Mouse (Mus musculus) CH12.LX (cell line): ENCODE measurements around the gene Pex16. TPM values are rescaled to one million over a fixed set of nuclear protein-coding genes. Genes with fewer than 3 reads are reported as not detected.

Source experiments
- DNase-seq: peaks from one replicate; pipeline ENCODE4 v3.0.0-alpha.2; 2013; ENCODE audit errors: extremely low read depth
- H3K27ac ChIP-seq: 2 replicates; pipeline ENCODE4 v1.5.1; 2012; ENCODE audit warnings: low read depth, mild to moderate bottlenecking, control low read depth, moderate library complexity; ENCODE audit not compliant: insufficient read depth
- H3K27me3 ChIP-seq: replicated peaks from 2 replicates; pipeline ENCODE3; 2012; ENCODE audit warnings: inconsistent platforms
- H3K36me3 ChIP-seq, 2 experiments: replicated peaks in 1 of 2; 2 replicates each; pipeline versions ENCODE3 to v1.6.1; 2012; ENCODE audit warnings: inconsistent platforms in 1 of 2, low read length in 1 of 2, mild to moderate bottlenecking in 1 of 2, mixed read lengths in 1 of 2, moderate library complexity in 1 of 2; ENCODE audit not compliant: control insufficient read depth in 1 of 2, insufficient read depth in 1 of 2
- H3K4me1 ChIP-seq, 2 experiments: 2 replicates each; pipeline ENCODE4 v1.6.1; 2012; ENCODE audit warnings: inconsistent platforms in 1 of 2, moderate library complexity in 1 of 2; ENCODE audit not compliant: insufficient read depth in 2 of 2, control insufficient read depth in 1 of 2
- H3K4me2 ChIP-seq: 2 replicates; pipeline ENCODE4 v1.6.1; 2012; ENCODE audit warnings: low read depth, mild to moderate bottlenecking, control low read depth; ENCODE audit not compliant: poor library complexity, insufficient read depth, severe bottlenecking
- H3K4me3 ChIP-seq, 3 experiments: fragments of 150-350 bp in 1 of 3; sonication (generic) in 1 of 3; replicated peaks in 1 of 3; 2 replicates each; pipeline versions ENCODE3 to v1.5.1; 2011 to 2012; ENCODE audit warnings: low read depth in 2 of 3, low read length in 2 of 3, mild to moderate bottlenecking in 2 of 3, moderate library complexity in 2 of 3, control low read depth in 1 of 3, improper control_type of control experiment in 1 of 3, inconsistent platforms in 1 of 3, mixed read lengths in 1 of 3; ENCODE audit not compliant: poor library complexity in 1 of 3
- H3K79me2 ChIP-seq: replicated peaks from 2 replicates; pipeline ENCODE4 v1.6.1; 2012; ENCODE audit warnings: mild to moderate bottlenecking, moderate library complexity; ENCODE audit not compliant: control insufficient read depth, poor library complexity, insufficient read depth, severe bottlenecking; ENCODE audit errors: extremely low read depth
- H3K9ac ChIP-seq: 2 replicates; pipeline ENCODE4 v1.6.1; 2012; ENCODE audit warnings: low read depth, mild to moderate bottlenecking, control low read depth, moderate library complexity; ENCODE audit not compliant: insufficient read depth
- H3K9me3 ChIP-seq: replicated peaks from 2 replicates; pipeline ENCODE3; 2012; ENCODE audit warnings: low read length, inconsistent platforms, mixed read lengths
- BHLHE40 ChIP-seq: IDR thresholded peaks from 2 replicates; pipeline ENCODE4 v1.6.1; 2011; ENCODE audit warnings: mild to moderate bottlenecking, low read depth, low read length, improper control_type of control experiment
- CHD2 ChIP-seq: IDR thresholded peaks from 2 replicates; pipeline ENCODE4 v1.6.1; 2011; ENCODE audit warnings: low read length, improper control_type of control experiment
- CTCF ChIP-seq, 2 experiments: IDR thresholded peaks in 1 of 2; conservative IDR thresholded peaks in 1 of 2; 2 replicates each; pipeline ENCODE4 v1.5.1; 2011 to 2012; ENCODE audit warnings: low read depth in 2 of 2, low read length in 2 of 2, improper control_type of control experiment in 1 of 2, inconsistent platforms in 1 of 2, mild to moderate bottlenecking in 1 of 2, moderate library complexity in 1 of 2
- E2F4 ChIP-seq: IDR thresholded peaks from 2 replicates; pipeline ENCODE4 v1.6.1; 2011; ENCODE audit warnings: low read depth, low read length, improper control_type of control experiment; ENCODE audit not compliant: insufficient replicate concordance
- ELF1 ChIP-seq: IDR thresholded peaks from 2 replicates; pipeline ENCODE4 v1.6.1; 2014; ENCODE audit warnings: low read depth, mild to moderate bottlenecking, inconsistent platforms, low read length, improper control_type of control experiment
- EP300 ChIP-seq: IDR thresholded peaks from 2 replicates; pipeline ENCODE4 v1.6.1; 2011; ENCODE audit warnings: low read length, improper control_type of control experiment
- GABPA ChIP-seq: IDR thresholded peaks from 2 replicates; pipeline ENCODE4 v1.6.1; 2012; ENCODE audit warnings: low read depth, low read length, improper control_type of control experiment, inconsistent platforms; ENCODE audit not compliant: insufficient replicate concordance
- IRF4 ChIP-seq: IDR thresholded peaks from 2 replicates; pipeline ENCODE4 v1.6.1; 2014; ENCODE audit warnings: low read depth, mild to moderate bottlenecking, inconsistent platforms, low read length, improper control_type of control experiment
- JUN ChIP-seq: IDR thresholded peaks from 2 replicates; pipeline ENCODE4 v1.6.1; 2011; ENCODE audit warnings: low read depth, mild to moderate bottlenecking, low read length, improper control_type of control experiment, moderate library complexity; ENCODE audit not compliant: insufficient read depth
- JUND ChIP-seq: conservative IDR thresholded peaks from 2 replicates; pipeline ENCODE4 v1.6.1; 2011; ENCODE audit warnings: low read depth, low read length, improper control_type of control experiment
- KAT2A ChIP-seq: IDR thresholded peaks from 2 replicates; pipeline ENCODE4 v1.6.1; 2012; ENCODE audit warnings: low read length, improper control_type of control experiment, inconsistent platforms; ENCODE audit not compliant: insufficient replicate concordance
- MAFK ChIP-seq: IDR thresholded peaks from 2 replicates; pipeline ENCODE4 v1.6.1; 2011; ENCODE audit warnings: low read length, improper control_type of control experiment; ENCODE audit not compliant: insufficient replicate concordance
- MAX ChIP-seq: IDR thresholded peaks from 2 replicates; pipeline ENCODE4 v1.6.1; 2011; ENCODE audit warnings: low read length, improper control_type of control experiment
- MEF2A ChIP-seq: IDR thresholded peaks from 2 replicates; pipeline ENCODE4 v1.6.1; 2014; ENCODE audit warnings: low read depth, mild to moderate bottlenecking, inconsistent platforms, low read length, improper control_type of control experiment, borderline replicate concordance
- NELFE ChIP-seq: IDR thresholded peaks from 2 replicates; pipeline ENCODE4 v1.6.1; 2011; ENCODE audit warnings: low read depth, low read length, improper control_type of control experiment
- POLR2A ChIP-seq: IDR thresholded peaks from 2 replicates; pipeline ENCODE4 v1.6.1; 2011; ENCODE audit warnings: low read depth, mild to moderate bottlenecking, improper control_type of control experiment, low read length
- POLR2AphosphoS2 ChIP-seq: IDR thresholded peaks from 2 replicates; pipeline ENCODE4 v1.6.1; 2011; ENCODE audit warnings: low read depth, low read length, improper control_type of control experiment
- TCF12 ChIP-seq: IDR thresholded peaks from 2 replicates; pipeline ENCODE4 v1.6.1; 2014; ENCODE audit warnings: low read depth, mild to moderate bottlenecking, inconsistent platforms, low read length, improper control_type of control experiment
- UBTF ChIP-seq: IDR thresholded peaks from 2 replicates; pipeline ENCODE4 v1.6.1; 2012; ENCODE audit warnings: low read depth, mild to moderate bottlenecking, inconsistent platforms, low read length, improper control_type of control experiment, moderate library complexity
- USF1 ChIP-seq: IDR thresholded peaks from 2 replicates; pipeline ENCODE4 v1.6.1; 2014; ENCODE audit warnings: low read depth, mild to moderate bottlenecking, inconsistent platforms, low read length, improper control_type of control experiment
- ZC3H11A ChIP-seq: IDR thresholded peaks from 2 replicates; pipeline ENCODE4 v1.6.1; 2012; ENCODE audit warnings: low read depth, mild to moderate bottlenecking, inconsistent platforms, low read length, improper control_type of control experiment
- ZKSCAN1 ChIP-seq: IDR thresholded peaks from 2 replicates; pipeline ENCODE4 v1.6.1; 2012; ENCODE audit warnings: low read depth, inconsistent platforms, low read length, improper control_type of control experiment, borderline replicate concordance
- ZMIZ1 ChIP-seq: IDR thresholded peaks from 2 replicates; pipeline ENCODE4 v1.6.1; 2012; ENCODE audit warnings: low read depth, mild to moderate bottlenecking, inconsistent platforms, low read length, improper control_type of control experiment
- dilution Hi-C: fragments of 300-500 bp; cut with MboI; formaldehyde crosslinking; loops from 2 replicates; pipeline ENCODE4 v1.14.3; 2020; ENCODE audit warnings: low sequenced_read_pairs; ENCODE audit not compliant: extremely low pct_unique_long_range_greater_than_20kb, extremely low pct_ligation_motif_present
- in situ Hi-C: fragments of 300-500 bp; cut with MboI; formaldehyde crosslinking; loops from 3 replicates; pipeline ENCODE4 v1.14.3; 2019; ENCODE audit warnings: low sequenced_read_pairs, low pct_ligation_motif_present, low pct_unique_long_range_greater_than_20kb, mixed read lengths
- polyA plus RNA-seq: library from polyadenylated mRNA; unstranded; fragments of >175 nt; gene quantifications from 2 replicates; pipeline ENCODE4 v1.2.1, GENCODE M21; 2012; ENCODE audit warnings: low read depth; ENCODE audit not compliant: insufficient read length
- total RNA-seq, 2 experiments: library from RNA; depleted of rRNA; stranded (reverse); fragments of 300-350 nt in 1 of 2; fragments of >200 nt in 1 of 2; gene quantifications; 2 replicates each; pipeline ENCODE4 v1.2.3; 2012 to 2014

Gene Pex16
- total and polyA plus RNA-seq, 3 experiments, result 28.7 to 44.0 (median 36.6) TPM

GRCm38 (mm10) chr2:92331410-92331809, 43.1 kb upstream of the Pex16 start (continued):
- TF ChIP-seq MEF2A, result no peak

GRCm38 (mm10) chr2:92331871-92332270, 42.6 kb upstream of the Pex16 start:
- Histone ChIP-seq H3K9me3 (no peaks in the 10 kb centered on the region), H3K27me3 (no peaks in the 10 kb centered on the region), H3K79me2 (no peaks in the 10 kb centered on the region), H3K4me3 (no peak overlapping the region), H3K27ac (no peak overlapping the region), H3K4me1 (0 out of 4 replicates have a peak, but pooled peaks cover 0 to 4% of the 10 kb centered on the region in 2 experiments), H3K36me3 (peaks cover 51 to 84% of the 10 kb centered on the region in 2 experiments), H3K4me2 (no peak overlapping the region), H3K9ac (no peak overlapping the region)
- no peak for TF ChIP-seq ZKSCAN1
- dilution Hi-C loops (no loop called here), in situ Hi-C loops (no loop called here)
- DNase-seq, result no peak

GRCm38 (mm10) chr2:92342418-92342817, 32.1 kb upstream of the Pex16 start:
- dilution Hi-C loops, result no loop called here
- no peak overlapping the region for H3K4me3 ChIP-seq
- H3K4me2 ChIP-seq, result peak overlapping the region; percentile 59
- H3K27ac ChIP-seq, result peak overlapping the region; percentile 34; the same call in 1 of the 2 replicates
- no peaks in the 10 kb centered on the region for H3K79me2 ChIP-seq
- peaks cover 5 to 28% of the 10 kb centered on the region in 2 experiments; a peak in 3 of 4 replicates for H3K4me1 ChIP-seq
- no peak for TF ChIP-seq POLR2A
- TF ChIP-seq TCF12, result no peak
- no peak for TF ChIP-seq ZKSCAN1
- peak; percentile 50 for TF ChIP-seq BHLHE40
- 0 out of 2 replicates have a peak, but pooled peaks have one; percentile 32 for TF ChIP-seq EP300
- no peak for TF ChIP-seq CTCF (conservative IDR thresholded peaks at IDR 0.05 in 1 of 2, IDR thresholded peaks at IDR 0.05 in 1 of 2; ENCODE audit: low read depth in 2 of 2, low read length in 2 of 2)
- peak; percentile 52; the same call in 1 of the 2 replicates for TF ChIP-seq IRF4
- H3K36me3 ChIP-seq, result peaks cover 14 to 40% of the 10 kb centered on the region in 2 experiments
- H3K9me3 ChIP-seq, result no peaks in the 10 kb centered on the region
- H3K27me3 ChIP-seq, result no peaks in the 10 kb centered on the region
- peak overlapping the region; percentile 44; the same call in 1 of the 2 replicates for H3K9ac ChIP-seq
- in situ Hi-C loops, result no loop called here
- peak; percentile 37 for DNase-seq

- H3K79me2 ChIP-seq, result no peaks in the 10 kb centered on the region
- no peaks in the 10 kb centered on the region for H3K27me3 ChIP-seq
- dilution Hi-C loops (no loop called here), in situ Hi-C loops (no loop called here)
- H3K36me3 ChIP-seq, result peaks cover 52 to 72% of the 10 kb centered on the region in 2 experiments
- DNase-seq, result no peak
- peaks cover under 1 to 21% of the 10 kb centered on the region in 2 experiments; a peak in 3 of 4 replicates for H3K4me1 ChIP-seq
- no peak overlapping the region for H3K27ac ChIP-seq
- H3K4me3 ChIP-seq, result no peak overlapping the region
- no peak overlapping the region for H3K4me2 ChIP-seq
- no peaks in the 10 kb centered on the region for H3K9me3 ChIP-seq
- H3K9ac ChIP-seq, result no peak overlapping the region
- TF ChIP-seq ELF1 (no peak), JUN (no peak), MEF2A (no peak), ZC3H11A (no peak), E2F4 (no peak), BHLHE40 (no peak), UBTF (no peak), GABPA (no peak), KAT2A (no peak), NELFE (no peak), POLR2AphosphoS2 (no peak), MAX (no peak), ZMIZ1 (no peak), USF1 (no peak), TCF12 (no peak), ZKSCAN1 (no peak), JUND (no peak), MAFK (no peak), CHD2 (no peak)
Observed at GRCm38 (mm10) chr2:92347191-92347590, 27.3 kb upstream of the Pex16 start.
